Mouse (Mus musculus) limb, embryonic 14.5 days (tissue): ENCODE measurements at regions not wholly inside any gene's neighbourhood (a gene's known extent, or its start where the extent isn't known, plus 50 kb on each side); places are given as distances from the start of the nearest gene placed in this dataset.

Experiments used
- ATAC-seq: fragments of 200-750 bp; cut with Nextera tagmentation; 2 replicates; pipeline ENCODE4 v1.8.0; 2017; ENCODE audit warnings: low read depth, moderate number of reproducible peaks, moderate TSS enrichment; ENCODE audit not compliant: low FRiP score
- DNase-seq: peaks from one replicate; pipeline ENCODE4 v3.0.0-alpha.2; 2015; ENCODE audit warnings: low spot score
- H3K27ac ChIP-seq: fragments of 300-500 bp; sonication (generic); replicated peaks from 2 replicates; pipeline ENCODE4 v1.5.1; 2014; ENCODE audit warnings: low read depth, mild to moderate bottlenecking, low read length, moderate library complexity, mixed read lengths
- H3K27me3 ChIP-seq: fragments of 300-500 bp; sonication (generic); 2 replicates; pipeline ENCODE4 v1.6.1; 2014; ENCODE audit warnings: low read length, mixed read lengths; ENCODE audit not compliant: control insufficient read depth, insufficient read depth
- H3K36me3 ChIP-seq: fragments of 300-500 bp; sonication (generic); 2 replicates; pipeline ENCODE4 v1.6.1; 2014; ENCODE audit warnings: mild to moderate bottlenecking, low read length, moderate library complexity, mixed read lengths; ENCODE audit not compliant: control insufficient read depth, insufficient read depth
- H3K4me1 ChIP-seq: fragments of 300-500 bp; sonication (generic); 2 replicates; pipeline ENCODE4 v1.6.1; 2014; ENCODE audit warnings: antibody characterized with exemption, low read length, mixed read lengths; ENCODE audit not compliant: control insufficient read depth, insufficient read depth
- H3K4me2 ChIP-seq: fragments of 300-500 bp; sonication (generic); replicated peaks from 2 replicates; pipeline ENCODE4 v1.6.1; 2014; ENCODE audit warnings: low read depth, mild to moderate bottlenecking, low read length, moderate library complexity; ENCODE audit not compliant: severe bottlenecking
- H3K4me3 ChIP-seq: fragments of 300-500 bp; sonication (generic); replicated peaks from 2 replicates; pipeline ENCODE4 v1.5.1; 2014; ENCODE audit warnings: low read length
- H3K9ac ChIP-seq: fragments of 300-500 bp; sonication (generic); 2 replicates; pipeline ENCODE4 v1.6.1; 2014; ENCODE audit warnings: mild to moderate bottlenecking, low read depth, low read length, moderate library complexity; ENCODE audit not compliant: severe bottlenecking
- H3K9me3 ChIP-seq: fragments of 300-500 bp; sonication (generic); 2 replicates; pipeline ENCODE4 v1.6.1; 2016; ENCODE audit warnings: low read length; ENCODE audit not compliant: control insufficient read depth
- POLR2A ChIP-seq: fragments of 200-500 bp; IDR thresholded peaks from 2 replicates; pipeline ENCODE4 v1.8.0; 2012; ENCODE audit warnings: inconsistent platforms, mild to moderate bottlenecking, moderate library complexity, borderline replicate concordance; ENCODE audit not compliant: insufficient read depth, insufficient read length; ENCODE audit errors: extremely low read depth
- WGBS: fragments of 180-500 bp; shearing (Covaris S2); extraction: QIAGEN DNeasy Blood & Tissue Kit; methylation state at CpG from one replicate; pipeline ENCODE4 v1.1.7; 2014; 5-methylcytosine and 5-hydroxymethylcytosine counted together

GRCm38 (mm10) chr13:47413261-47413660 is 290.8 kb downstream of the Rnf144b start:
- WGBS, result 88% methylated on average over 3 of the region's 3 CpGs

GRCm38 (mm10) chr13:47413940-47414339 is 291.5 kb downstream of the Rnf144b start:
- Histone ChIP-seq H3K36me3 (no peaks in the 10 kb centered on the region), H3K27me3 (no peaks in the 10 kb centered on the region), H3K4me1 (no peaks in the 10 kb centered on the region), H3K9ac (no peak overlapping the region), H3K27ac (no peak overlapping the region), H3K4me2 (no peak overlapping the region), H3K9me3 (no peaks in the 10 kb centered on the region), H3K4me3 (no peak overlapping the region)
- DNase-seq, result no peak
- TF ChIP-seq POLR2A, result no peak
- ATAC-seq, result no peak
- WGBS, result 80% methylated on average over 9 of the region's 9 CpGs

More at GRCm38 (mm10) chr13:47413261-47413660, 290.8 kb downstream of the Rnf144b start:
- Histone ChIP-seq H3K27ac (no peak overlapping the region), H3K4me2 (no peak overlapping the region), H3K36me3 (no peaks in the 10 kb centered on the region), H3K4me3 (no peak overlapping the region), H3K9ac (no peak overlapping the region), H3K9me3 (no peaks in the 10 kb centered on the region), H3K4me1 (no peaks in the 10 kb centered on the region), H3K27me3 (no peaks in the 10 kb centered on the region)
- DNase-seq, result no peak
- no peak for TF ChIP-seq POLR2A
- no peak for ATAC-seq

GRCm38 (mm10) chr13:47429856-47430365 is 307.5 kb downstream of the Rnf144b start:
- Histone ChIP-seq H3K27ac (no peak overlapping the region), H3K27me3 (no peaks in the 10 kb centered on the region), H3K36me3 (no peaks in the 10 kb centered on the region), H3K4me1 (no peaks in the 10 kb centered on the region), H3K4me3 (no peak overlapping the region), H3K9ac (no peak overlapping the region), H3K4me2 (no peak overlapping the region), H3K9me3 (no peaks in the 10 kb centered on the region)
- ATAC-seq (no peak), DNase-seq (no peak)
- no peak for TF ChIP-seq POLR2A
- 36% methylated on average over 8 of the region's 8 CpGs for WGBS

- no peaks in the 10 kb centered on the region for H3K36me3 ChIP-seq
- TF ChIP-seq POLR2A, result no peak
- H3K9ac ChIP-seq, result no peak overlapping the region
- H3K4me2 ChIP-seq, result no peak overlapping the region
- H3K9me3 ChIP-seq, result no peaks in the 10 kb centered on the region
- H3K4me1 ChIP-seq, result no peaks in the 10 kb centered on the region
- DNase-seq (no peak), ATAC-seq (no peak)
- H3K4me3 ChIP-seq, result no peak overlapping the region
- H3K27me3 ChIP-seq, result no peaks in the 10 kb centered on the region
- WGBS, result 75% methylated on average over 9 of the region's 9 CpGs
- H3K27ac ChIP-seq, result no peak overlapping the region
Observed at GRCm38 (mm10) chr13:47430409-47430808, 308.0 kb downstream of the Rnf144b start.

- H3K4me2 ChIP-seq, result no peak overlapping the region
- no peak for ATAC-seq
- no peaks in the 10 kb centered on the region for H3K27me3 ChIP-seq
- H3K4me3 ChIP-seq, result no peak overlapping the region
- H3K9me3 ChIP-seq, result no peaks in the 10 kb centered on the region
- no peaks in the 10 kb centered on the region for H3K36me3 ChIP-seq
- H3K27ac ChIP-seq, result no peak overlapping the region
- WGBS, result 77% methylated on average over 7 of the region's 7 CpGs
- H3K4me1 ChIP-seq, result no peaks in the 10 kb centered on the region
- H3K9ac ChIP-seq, result no peak overlapping the region
- no peak for TF ChIP-seq POLR2A
- no peak for DNase-seq
Observed at GRCm38 (mm10) chr13:47435631-47436030, 313.2 kb downstream of the Rnf144b start.

- Histone ChIP-seq H3K27ac (no peak overlapping the region), H3K4me2 (no peak overlapping the region), H3K9ac (no peak overlapping the region), H3K9me3 (no peaks in the 10 kb centered on the region), H3K4me3 (no peak overlapping the region), H3K27me3 (no peaks in the 10 kb centered on the region), H3K36me3 (no peaks in the 10 kb centered on the region), H3K4me1 (no peaks in the 10 kb centered on the region)
- WGBS, result 78% methylated on average over 3 of the region's 3 CpGs
- no peak for TF ChIP-seq POLR2A
- DNase-seq (no peak), ATAC-seq (no peak)
Observed at GRCm38 (mm10) chr13:47444876-47445275, 322.4 kb downstream of the Rnf144b start.
